Mouse (Mus musculus) fat pad, adult 2 months (tissue): ENCODE results near the gene Exoc2.

Experiments
- DNase-seq: peaks from one replicate; pipeline ENCODE4 v3.0.0-alpha.2; 2011; ENCODE audit warnings: low read depth, low spot score; ENCODE audit errors: extremely low read depth

Gene Exoc2

DNA sequence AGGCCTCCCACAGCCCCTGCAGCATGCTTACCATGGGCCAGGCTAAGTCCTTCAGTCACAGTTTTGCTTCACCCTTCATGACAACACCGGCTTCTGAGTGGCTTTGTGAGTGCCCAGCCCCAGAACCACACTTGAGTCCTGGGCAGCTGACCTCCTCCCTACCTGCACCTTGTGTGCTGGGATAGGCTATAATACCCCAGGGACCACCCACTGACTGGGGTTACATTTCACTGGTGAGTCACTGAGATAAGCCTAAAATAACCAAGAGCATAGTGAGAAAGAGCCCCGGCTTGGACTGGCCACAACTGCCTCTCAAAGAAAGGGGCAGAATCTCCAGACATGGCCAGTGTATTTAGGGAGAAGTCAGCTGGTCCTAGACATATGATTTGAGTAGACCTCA, 192.0 kb downstream of the Exoc2 start:
- no peak for DNase-seq

DNA sequence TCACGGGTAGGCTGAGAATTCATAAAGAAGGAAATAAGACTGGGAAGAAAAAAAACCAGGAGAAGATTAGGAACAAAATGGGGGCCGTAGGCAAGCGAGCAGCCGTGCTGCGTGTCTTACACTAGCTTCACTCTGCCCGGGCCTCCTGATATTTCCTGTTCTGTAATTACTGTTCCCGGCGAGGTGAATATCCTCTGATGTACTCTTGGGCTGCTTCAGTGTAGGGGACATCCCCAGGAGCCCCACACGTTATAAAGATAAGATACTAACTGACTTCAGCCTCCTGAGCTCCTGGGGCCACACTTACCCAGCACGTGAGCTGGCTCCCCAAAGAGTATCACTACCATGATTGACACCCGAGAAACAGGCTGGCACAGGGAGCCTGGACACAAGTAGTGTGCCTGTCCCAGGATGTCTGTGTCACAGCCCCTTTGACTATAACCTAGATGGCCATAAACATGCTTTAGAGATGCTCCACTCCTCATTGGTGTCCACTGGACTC, 196.2 kb downstream of the Exoc2 start:
- DNase-seq = no peak

DNA sequence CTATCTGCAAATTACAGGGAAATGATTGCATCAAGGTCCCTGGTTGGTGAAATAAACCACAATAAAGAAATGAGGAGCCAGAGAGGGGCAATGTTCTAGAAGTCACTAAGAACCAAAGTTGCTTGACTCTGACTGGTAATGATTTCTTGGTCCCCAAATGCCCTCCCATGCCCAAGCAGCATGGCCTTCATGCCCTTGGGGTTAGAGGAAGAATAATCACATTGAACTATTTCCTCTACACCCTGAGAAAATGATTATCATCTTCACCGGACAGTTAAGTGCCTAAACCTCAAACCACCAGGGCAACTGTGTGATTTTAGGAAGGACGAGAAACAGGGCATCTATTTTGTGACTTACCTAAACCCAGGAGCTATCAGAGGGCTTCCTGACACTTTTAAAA, 197.9 kb downstream of the Exoc2 start:
- no peak for DNase-seq

DNA sequence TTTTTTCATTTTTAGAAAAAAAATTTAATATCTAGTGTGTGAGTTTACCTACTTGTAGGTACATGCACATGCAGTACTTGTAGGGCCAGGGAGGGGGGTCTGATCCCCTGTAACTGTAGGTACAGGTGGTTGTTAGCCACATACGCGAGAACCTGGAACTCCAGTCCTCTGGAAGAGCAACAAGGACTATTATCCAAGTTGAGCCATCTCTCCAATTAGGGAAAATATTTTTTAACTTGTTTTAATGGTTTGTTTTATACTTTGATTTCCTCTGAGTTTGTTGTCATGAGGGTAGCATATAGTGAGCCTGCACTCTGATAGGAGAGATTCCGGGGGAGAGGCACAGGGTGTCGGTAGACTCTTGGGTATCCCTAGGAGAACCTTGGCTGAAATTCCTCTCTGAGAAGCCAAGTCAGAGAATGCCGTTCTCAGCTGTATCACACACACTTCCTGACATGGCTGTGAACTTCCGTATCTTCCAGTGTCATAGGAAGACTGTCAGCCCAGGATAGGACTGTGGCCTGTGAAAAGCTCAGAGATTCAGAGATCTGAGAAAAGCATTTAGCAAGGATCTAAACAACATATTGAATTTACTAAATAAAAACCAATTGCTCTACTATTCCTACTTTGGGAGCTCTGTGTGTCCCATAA, 206.3 kb downstream of the Exoc2 start:
- no peak for DNase-seq

DNA sequence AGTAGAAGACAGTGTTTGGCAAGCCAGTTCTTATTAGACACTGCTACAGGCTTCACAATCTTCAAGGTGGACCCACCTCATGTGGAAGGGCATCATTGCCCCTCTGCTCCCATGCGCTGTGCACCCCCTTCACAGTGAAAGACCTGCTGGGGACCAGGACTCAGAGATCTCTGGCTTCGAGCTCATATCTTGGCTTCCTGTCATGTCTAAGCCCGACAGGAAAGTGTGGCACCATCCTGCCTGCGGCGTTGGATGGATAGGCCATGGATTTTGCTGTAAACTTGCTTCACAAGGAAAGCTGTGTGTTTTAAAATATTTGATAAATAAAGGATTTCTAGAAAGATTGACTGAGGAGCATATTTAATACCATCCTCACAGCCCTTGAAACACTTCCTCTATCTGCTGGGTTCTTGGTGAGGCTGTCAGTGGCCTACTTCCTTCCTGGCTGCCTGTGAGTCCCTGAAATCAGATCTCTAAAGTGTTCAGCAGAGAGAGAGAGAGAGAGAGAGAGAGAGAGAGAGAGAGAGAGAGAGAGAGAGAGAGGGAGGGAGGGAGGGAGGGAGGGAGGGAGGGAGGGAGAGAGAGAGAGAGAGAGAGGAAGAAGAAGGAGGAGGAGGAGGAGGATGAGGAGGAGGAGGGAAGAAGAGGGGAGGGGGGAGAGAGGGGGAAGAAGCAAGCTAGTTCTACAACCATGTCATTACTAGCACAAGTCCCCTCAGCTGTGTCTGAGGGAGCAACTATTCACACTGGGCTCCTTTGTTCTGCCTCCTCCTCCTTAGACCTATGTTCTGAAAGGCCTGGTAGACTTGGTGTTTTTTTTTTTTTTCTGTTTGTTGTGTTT, 207.0 kb downstream of the Exoc2 start:
- no peak for DNase-seq

DNA sequence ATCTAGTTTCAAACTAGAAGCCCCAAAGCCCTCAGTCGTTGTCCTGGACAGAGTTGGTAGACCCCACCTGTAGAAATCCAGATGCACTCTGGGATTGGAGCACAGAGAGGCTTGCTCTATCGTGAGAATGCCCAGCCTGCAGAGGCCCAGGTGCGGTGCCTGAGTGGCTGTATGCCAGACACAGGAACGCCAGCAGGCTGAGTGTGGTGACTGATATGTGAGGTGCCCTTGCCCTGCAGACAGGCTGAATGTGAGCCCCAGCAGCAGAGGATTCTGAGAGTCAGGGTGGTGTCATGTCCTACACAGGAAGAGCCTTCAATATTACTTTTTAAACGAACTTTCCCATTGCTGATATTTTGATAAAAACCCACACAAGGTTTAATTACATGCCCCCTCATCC, 208.0 kb downstream of the Exoc2 start:
- no peak for DNase-seq

DNA sequence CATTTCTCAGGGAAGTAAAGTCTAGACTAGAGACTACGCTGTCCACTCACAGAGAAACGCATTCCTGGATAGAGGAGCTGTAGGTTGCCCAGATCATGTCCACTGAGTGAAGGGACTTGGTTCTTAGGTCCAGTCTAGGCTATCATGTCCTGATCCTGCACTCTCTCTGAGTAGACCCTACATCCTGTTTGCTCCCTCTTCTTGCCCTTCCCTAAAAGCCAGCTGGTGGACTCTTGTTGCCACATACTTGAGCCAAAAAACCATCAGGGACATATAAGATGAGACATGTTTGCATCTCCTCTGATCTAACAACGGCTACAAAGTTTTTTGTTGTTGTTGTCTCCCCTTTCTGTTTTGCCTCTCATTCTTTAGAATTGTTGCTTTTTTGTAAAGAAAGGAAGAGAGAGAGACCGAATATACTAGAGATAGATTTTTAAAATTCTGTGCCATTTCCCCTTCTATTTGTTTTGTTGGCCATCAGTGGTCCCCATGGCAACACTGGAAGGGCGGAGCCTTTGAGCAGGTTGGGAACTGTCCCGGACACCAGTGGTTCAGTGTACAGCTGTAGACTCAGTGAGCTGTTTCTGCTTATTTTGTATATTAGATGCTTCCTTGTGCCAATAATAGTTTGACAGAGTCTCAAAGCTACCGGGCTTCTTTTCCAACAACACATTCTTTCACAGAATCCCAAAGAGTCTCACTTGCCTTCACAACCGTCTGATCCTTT, 209.7 kb downstream of the Exoc2 start:
- no peak for DNase-seq
